Comparison of ENCODE assay signal across 25 mouse cellular contexts in the genomic region with DNA sequence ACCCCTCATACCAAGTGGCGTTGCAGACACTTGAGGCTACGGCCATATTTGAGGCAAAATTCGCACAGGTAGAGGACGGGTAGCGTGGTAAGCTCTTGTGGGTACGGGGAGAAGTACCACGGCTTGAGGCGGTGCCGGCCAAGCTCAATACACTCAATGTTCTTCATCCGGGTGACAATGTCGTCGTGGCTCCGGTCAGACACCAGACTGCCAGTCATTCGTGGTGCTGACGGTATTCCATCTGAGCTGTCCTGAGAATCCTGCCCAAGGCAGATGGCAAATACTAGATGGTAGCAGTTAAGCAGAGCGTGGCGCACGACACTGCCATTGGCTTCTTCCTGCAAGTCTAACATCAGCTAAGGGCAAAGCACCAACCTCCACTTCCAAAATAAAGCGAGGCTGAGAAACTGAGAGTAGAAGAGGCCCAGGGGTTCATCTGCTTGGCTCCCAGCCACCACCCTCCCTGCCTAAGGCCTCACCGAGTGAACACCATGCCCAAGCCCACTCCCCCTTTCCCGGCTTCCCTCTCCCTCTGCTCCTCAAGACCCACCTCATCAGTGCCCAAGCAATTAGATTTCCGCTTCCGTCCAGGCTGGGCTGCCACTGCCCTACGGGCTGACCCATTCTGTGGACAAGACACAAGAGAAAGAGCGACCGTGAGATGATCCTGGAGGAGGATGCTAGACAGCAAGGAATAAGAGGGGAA. TPM values are rescaled to one million over a fixed set of nuclear protein-coding genes. Genes with fewer than 3 reads are reported as not detected.
DNase-seq lines count a peak whose midpoint lies in the region; ATAC-seq and TF ChIP-seq lines count a peak whose summit lies in the region.
"Had no signal": no experiment of that assay in that cellular context is flagged by ENCODE, and none has a peak within 500 bp of the region (broad histone marks: within the 10 kb centered on the region; RNA-seq: fewer than 3 reads in every experiment).

No protein-coding gene starts in this region.

- peak overlapping the region; percentile 65; the same call in 1 of the 2 replicates for H3K4me3 ChIP-seq in limb, embryonic 13.5 days
- H3K4me3 ChIP-seq in limb, embryonic 10.5 days, result no peak overlapping the region
- H3K4me3 ChIP-seq in embryonic facial prominence, embryonic 10.5 days, result peak overlapping the region; percentile 86; the same call in 1 of the 2 replicates
- H3K4me3 ChIP-seq in midbrain, embryonic 15.5 days, result 0 out of 2 replicates have a peak overlapping the region, but pooled peaks have one; percentile 78
- no peak overlapping the region for H3K4me3 ChIP-seq in gastrocnemius, adult 2 months

- peaks cover 32% of the 10 kb centered on the region for H3K4me1 ChIP-seq in limb, embryonic 13.5 days
- H3K4me1 ChIP-seq in limb, embryonic 10.5 days, result peaks cover 29% of the 10 kb centered on the region
- peaks cover 34% of the 10 kb centered on the region for H3K4me1 ChIP-seq in embryonic facial prominence, embryonic 10.5 days
- peaks cover 34% of the 10 kb centered on the region for H3K4me1 ChIP-seq in midbrain, embryonic 15.5 days

- no peak for TF ChIP-seq CTCF in gastrocnemius, adult 2 months (IDR thresholded peaks at IDR 0.05)

- H3K27ac ChIP-seq in limb, embryonic 13.5 days, result no peak overlapping the region
- H3K27ac ChIP-seq in limb, embryonic 10.5 days, result no peak overlapping the region
- no peak overlapping the region for H3K27ac ChIP-seq in embryonic facial prominence, embryonic 10.5 days (replicated peaks)
- H3K27ac ChIP-seq in midbrain, embryonic 15.5 days, result no peak overlapping the region
- H3K27ac ChIP-seq in gastrocnemius, adult 2 months, result no peak overlapping the region
- H3K27ac ChIP-seq: heart, embryonic 13.5 days; liver, embryonic 14.5 days; stomach, postnatal 0 days had no signal

- WGBS in limb, embryonic 13.5 days, result 96% methylated on average over 26 of the region's 26 CpGs
- WGBS in limb, embryonic 10.5 days, result 96% methylated on average over 26 of the region's 26 CpGs
- WGBS in embryonic facial prominence, embryonic 10.5 days, result 95% methylated on average over 26 of the region's 26 CpGs
- 96% methylated on average over 26 of the region's 26 CpGs for WGBS in midbrain, embryonic 15.5 days

- intact Hi-C loops in gastrocnemius, adult 2 months (cut with DNase I), result no loop called here

- ATAC-seq in limb, embryonic 13.5 days (ENCODE audit: low FRiP score, low read depth), result no peak
- no peak for ATAC-seq in midbrain, embryonic 15.5 days (replicated peaks)
- ATAC-seq: lung, postnatal 0 days had no signal

- H3K4me2 ChIP-seq in limb, embryonic 13.5 days (replicated peaks), result peak overlapping the region; percentile 81; the same call in 1 of the 2 replicates
- peak overlapping the region; percentile 3; the same call in 1 of the 2 replicates for H3K4me2 ChIP-seq in midbrain, embryonic 15.5 days

- H3K9me3 ChIP-seq in limb, embryonic 13.5 days, result no peaks in the 10 kb centered on the region
- no peaks in the 10 kb centered on the region for H3K9me3 ChIP-seq in limb, embryonic 10.5 days (replicated peaks)
- H3K9me3 ChIP-seq in embryonic facial prominence, embryonic 10.5 days, result no peaks in the 10 kb centered on the region
- H3K9me3 ChIP-seq in midbrain, embryonic 15.5 days, result no peaks in the 10 kb centered on the region
- H3K9me3 ChIP-seq: G1E; heart, embryonic 13.5 days had no signal

- no peaks in the 10 kb centered on the region for H3K27me3 ChIP-seq in limb, embryonic 13.5 days
- no peaks in the 10 kb centered on the region for H3K27me3 ChIP-seq in limb, embryonic 10.5 days (ENCODE audit: low read depth, poor library complexity, severe bottlenecking)
- no peaks in the 10 kb centered on the region for H3K27me3 ChIP-seq in embryonic facial prominence, embryonic 10.5 days (replicated peaks; ENCODE audit: low read depth, poor library complexity, severe bottlenecking)
- no peaks in the 10 kb centered on the region for H3K27me3 ChIP-seq in midbrain, embryonic 15.5 days (replicated peaks)
- H3K27me3 ChIP-seq: heart, embryonic 13.5 days had no signal

- DNase-seq in cerebellum, adult 11-12 months, result peak; percentile 42
- DNase-seq in cerebellum, postnatal 4 days (ENCODE audit: low spot score in 2 of 2), result no peak
- DNase-seq in limb, embryonic 10.5 days (ENCODE audit: low spot score), result no peak
- DNase-seq in embryonic facial prominence, embryonic 10.5 days (ENCODE audit: low spot score), result no peak
- DNase-seq in ovary, adult 18-20 months (ENCODE audit: low spot score), result no peak
- no peak for DNase-seq in gastrocnemius, adult 2 months
- DNase-seq: adrenal gland, postnatal 36 days; kidney, adult 9 months; kidney, postnatal 25 days; layer of hippocampus, adult 9-11 months; retina, postnatal 1 day had no signal

- no peak overlapping the region for H3K9ac ChIP-seq in limb, embryonic 13.5 days
- no peak overlapping the region for H3K9ac ChIP-seq in midbrain, embryonic 15.5 days
- H3K9ac ChIP-seq: heart, embryonic 13.5 days; liver, embryonic 14.5 days had no signal

- peaks cover 61% of the 10 kb centered on the region for H3K36me3 ChIP-seq in limb, embryonic 13.5 days
- peaks cover 63% of the 10 kb centered on the region for H3K36me3 ChIP-seq in limb, embryonic 10.5 days
- peaks cover 62% of the 10 kb centered on the region for H3K36me3 ChIP-seq in embryonic facial prominence, embryonic 10.5 days (replicated peaks)
- H3K36me3 ChIP-seq in midbrain, embryonic 15.5 days (replicated peaks), result peaks cover 43% of the 10 kb centered on the region

RNA-seq across cellular contexts. Expression of gene Kat5, which starts 2.2 kb away (rescaled TPM):
- polyA plus RNA-seq in limb, embryonic 13.5 days (2015; fragmentation: Nextera tagmentation; extraction: Ambion mirVana), result 61.5 and 62.7 TPM in 2 replicates
- 51.5 and 59.3 TPM in 2 replicates for polyA plus RNA-seq in limb, embryonic 10.5 days (2016; fragmentation: Nextera tagmentation; extraction: Ambion mirVana)
- polyA plus RNA-seq in embryonic facial prominence, embryonic 10.5 days (2016; fragmentation: Nextera tagmentation; extraction: Ambion mirVana), result 59.7 and 60.7 TPM in 2 replicates
- 82.3 and 84.7 TPM in 2 replicates for polyA plus RNA-seq in midbrain, embryonic 15.5 days (2015; fragmentation: Nextera tagmentation; extraction: Ambion mirVana)
- total RNA-seq in gastrocnemius, adult 2 months (2021), result 10 to 100 TPM; 20.9 to 23.7 TPM

RNA-seq across cellular contexts. Expression of gene Rnaseh2c, which starts 6.2 kb away (rescaled TPM):
- polyA plus RNA-seq in limb, embryonic 13.5 days (2015; fragmentation: Nextera tagmentation; extraction: Ambion mirVana), result 143 and 144 TPM in 2 replicates
- polyA plus RNA-seq in limb, embryonic 10.5 days (2016; fragmentation: Nextera tagmentation; extraction: Ambion mirVana), result 197 and 205 TPM in 2 replicates
- polyA plus RNA-seq in embryonic facial prominence, embryonic 10.5 days (2016; fragmentation: Nextera tagmentation; extraction: Ambion mirVana), result 174 and 177 TPM in 2 replicates
- polyA plus RNA-seq in midbrain, embryonic 15.5 days (2015; fragmentation: Nextera tagmentation; extraction: Ambion mirVana), result 56.2 and 57.7 TPM in 2 replicates
- 10 to 100 TPM; 42.4 to 53.6 TPM for total RNA-seq in gastrocnemius, adult 2 months (2021)

RNA-seq across cellular contexts. Expression of gene Rela, which starts 29.4 kb away (rescaled TPM):
- polyA plus RNA-seq in limb, embryonic 13.5 days (2015; fragmentation: Nextera tagmentation; extraction: Ambion mirVana), result 47.6 and 48.5 TPM in 2 replicates
- polyA plus RNA-seq in limb, embryonic 10.5 days (2016; fragmentation: Nextera tagmentation; extraction: Ambion mirVana), result 31.5 and 39.6 TPM in 2 replicates
- 34.3 and 36.8 TPM in 2 replicates for polyA plus RNA-seq in embryonic facial prominence, embryonic 10.5 days (2016; fragmentation: Nextera tagmentation; extraction: Ambion mirVana)
- polyA plus RNA-seq in midbrain, embryonic 15.5 days (2015; fragmentation: Nextera tagmentation; extraction: Ambion mirVana), result 36.9 and 39.2 TPM in 2 replicates
- total RNA-seq in gastrocnemius, adult 2 months (2021), result 10 to 100 TPM; 14.6 to 14.7 TPM

RNA-seq across cellular contexts. Expression of gene Ap5b1, which starts 40.0 kb away (rescaled TPM):
- 2.3 and 2.7 TPM in 2 replicates for polyA plus RNA-seq in limb, embryonic 13.5 days (2015; fragmentation: Nextera tagmentation; extraction: Ambion mirVana)
- 1.2 and 1.4 TPM in 2 replicates for polyA plus RNA-seq in limb, embryonic 10.5 days (2016; fragmentation: Nextera tagmentation; extraction: Ambion mirVana)
- polyA plus RNA-seq in embryonic facial prominence, embryonic 10.5 days (2016; fragmentation: Nextera tagmentation; extraction: Ambion mirVana), result 2.1 and 2.6 TPM in 2 replicates
- 3.0 and 3.1 TPM in 2 replicates for polyA plus RNA-seq in midbrain, embryonic 15.5 days (2015; fragmentation: Nextera tagmentation; extraction: Ambion mirVana)
- total RNA-seq in gastrocnemius, adult 2 months (2021), result 1 to 10 TPM; 2.0 to 2.3 TPM

RNA-seq across cellular contexts. Expression of gene Ovol1, which starts 47.4 kb away (rescaled TPM):
- polyA plus RNA-seq in limb, embryonic 13.5 days (2015; fragmentation: Nextera tagmentation; extraction: Ambion mirVana), result 1.7 and 3.0 TPM in 2 replicates
- polyA plus RNA-seq in limb, embryonic 10.5 days (2016; fragmentation: Nextera tagmentation; extraction: Ambion mirVana), result 0.74 and 0.86 TPM in 2 replicates
- polyA plus RNA-seq in embryonic facial prominence, embryonic 10.5 days (2016; fragmentation: Nextera tagmentation; extraction: Ambion mirVana), result 0.83 and 1.3 TPM in 2 replicates
- 0.10 and 0.13 TPM in 2 replicates for polyA plus RNA-seq in midbrain, embryonic 15.5 days (2015; fragmentation: Nextera tagmentation; extraction: Ambion mirVana)
- total RNA-seq in gastrocnemius, adult 2 months (2021), result not detected
- total RNA-seq: adrenal gland, postnatal 36 days; common myeloid progenitor, adult 5-6 weeks; gastrocnemius, adult 18-20 months; granulocyte monocyte progenitor cell, adult 5-6 weeks; heart, postnatal 25 days; left cerebral cortex, adult 8-10 months; monocyte, adult 5-6 weeks had no signal
- polyA plus RNA-seq: cerebellum, adult 2 months; G1E had no signal

Comparison
In these comparisons a context has a peak if more than half of its experiments do, and no peak if none do; other contexts are left out.
1. H3K4me3 ChIP-seq: peak in limb, embryonic 13.5 days (single experiment), embryonic facial prominence, embryonic 10.5 days (single experiment) and midbrain, embryonic 15.5 days (single experiment); none in limb, embryonic 10.5 days (single experiment) and gastrocnemius, adult 2 months (single experiment).